Mouse (Mus musculus) stomach, postnatal 0 days (tissue): Measurements from ENCODE around the gene Rasip1.
"Not testable (repeated sequence)": the region's sequence is repeated elsewhere in the genome, so short reads cannot be mapped to it uniquely, and the experiment has no call there.

ENCODE experiments used
- CTCF ChIP-seq: IDR thresholded peaks from 2 replicates; pipeline ENCODE4 v1.5.1; 2016; ENCODE audit warnings: antibody characterized with exemption, low read depth, mild to moderate bottlenecking, moderate library complexity
- EP300 ChIP-seq: optimal IDR thresholded peaks from 2 replicates; pipeline ENCODE3; 2016; ENCODE audit warnings: antibody characterized with exemption

- not testable (repeated sequence) for TF ChIP-seq CTCF, EP300
Measured at GRCm38 (mm10) chr7:45661702-45662101, 34.4 kb downstream of the Rasip1 start.
